Mouse (Mus musculus): ENCODE measurements around the gene Olfr998. TPM values are rescaled to one million over a fixed set of nuclear protein-coding genes. Genes with fewer than 3 reads are reported as not detected.
"Not testable (repeated sequence)": the region's sequence is repeated elsewhere in the genome, so short reads cannot be mapped to it uniquely, and the experiment has no call there.

Olfr998 gene
- not detected in 2 replicates for polyA plus RNA-seq (2015; fragmentation: Nextera tagmentation; extraction: Ambion mirVana)

DNA sequence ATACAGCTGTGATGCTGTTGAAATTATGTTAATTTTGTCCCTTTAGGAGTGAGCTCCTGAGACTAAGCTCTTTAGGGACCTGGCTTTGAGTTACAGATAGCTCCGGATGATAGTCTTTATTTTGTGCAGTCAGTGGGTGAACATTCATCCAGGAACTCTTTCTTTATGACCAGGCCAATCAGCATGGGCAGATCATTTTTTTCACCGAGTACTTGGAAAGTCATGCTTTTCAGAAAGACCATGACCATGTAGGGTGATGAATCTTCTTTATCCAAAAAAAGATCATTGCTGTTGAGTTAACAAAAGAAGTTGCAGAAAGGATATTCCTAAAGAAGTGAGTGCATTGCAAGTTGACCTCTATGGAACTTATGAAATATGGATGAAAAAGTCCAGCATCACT, at the start of gene Olfr998:
Olfr998 (plus strand) TSS at position 301 of the 400 bp plus-strand sequence.
- H3K4me2 ChIP-seq; H3K36me3 ChIP-seq; H3K4me3 ChIP-seq (replicated peaks); H3K4me1 ChIP-seq; H3K27me3 ChIP-seq; H3K9me3 ChIP-seq (replicated peaks); ATAC-seq (replicated peaks; ENCODE audit: low FRiP score); H3K27ac ChIP-seq; H3K9ac ChIP-seq: not testable (repeated sequence)
- WGBS, result 86% methylated on average over 2 of the region's 2 CpGs

GRCm38 (mm10) chr2:85554806-85555205, 33.9 kb upstream of the Olfr998 start:
- H3K4me2 ChIP-seq, result no peak overlapping the region
- WGBS, result 61% methylated on average over 1 of the region's 1 CpGs
- H3K4me1 ChIP-seq, result no peaks in the 10 kb centered on the region
- H3K9me3 ChIP-seq (replicated peaks), result no peaks in the 10 kb centered on the region
- no peak overlapping the region for H3K9ac ChIP-seq
- H3K36me3 ChIP-seq, result no peaks in the 10 kb centered on the region
- ATAC-seq (replicated peaks; ENCODE audit: low FRiP score), result no peak
- H3K4me3 ChIP-seq (replicated peaks), result no peak overlapping the region
- H3K27me3 ChIP-seq, result no peaks in the 10 kb centered on the region
- no peak overlapping the region for H3K27ac ChIP-seq

- no peaks in the 10 kb centered on the region for H3K36me3 ChIP-seq
- no peak overlapping the region for H3K4me3 ChIP-seq (replicated peaks)
- no peaks in the 10 kb centered on the region for H3K9me3 ChIP-seq (replicated peaks)
- no peak overlapping the region for H3K4me2 ChIP-seq
- H3K27me3 ChIP-seq, result no peaks in the 10 kb centered on the region
- H3K27ac ChIP-seq, result no peak overlapping the region
- WGBS, result 50% methylated on average over 4 of the region's 4 CpGs
- no peaks in the 10 kb centered on the region for H3K4me1 ChIP-seq
- ATAC-seq (replicated peaks; ENCODE audit: low FRiP score), result no peak
- H3K9ac ChIP-seq, result no peak overlapping the region
Measured at GRCm38 (mm10) chr2:85560226-85560625, 28.5 kb upstream of the Olfr998 start.

- no peak overlapping the region for H3K4me3 ChIP-seq (replicated peaks)
- H3K27ac ChIP-seq, result no peak overlapping the region
- H3K36me3 ChIP-seq, result no peaks in the 10 kb centered on the region
- no peaks in the 10 kb centered on the region for H3K4me1 ChIP-seq
- H3K4me2 ChIP-seq, result no peak overlapping the region
- no peaks in the 10 kb centered on the region for H3K9me3 ChIP-seq (replicated peaks)
- 26% methylated on average over 4 of the region's 4 CpGs for whole genome bisulfite sequencing
- no peak overlapping the region for H3K9ac ChIP-seq
- 0 out of 2 replicates have a peak, but pooled peaks have one; percentile 58 for ATAC-seq (replicated peaks; ENCODE audit: low FRiP score)
- no peaks in the 10 kb centered on the region for H3K27me3 ChIP-seq
Measured at GRCm38 (mm10) chr2:85561187-85561586, 27.6 kb upstream of the Olfr998 start.

- H3K4me3 ChIP-seq (replicated peaks), result no peak within 1 kb of the TSS
- H3K9ac ChIP-seq, result no peak within 1 kb of the TSS
- no peaks in the 10 kb centered on the region for H3K9me3 ChIP-seq (replicated peaks)
- no peak within 1 kb of the TSS for H3K4me2 ChIP-seq
- no peaks in the 10 kb centered on the region for H3K4me1 ChIP-seq
- no peaks in the 10 kb centered on the region for H3K27me3 ChIP-seq
- H3K27ac ChIP-seq, result no peak within 1 kb of the TSS
- no peak for ATAC-seq (replicated peaks; ENCODE audit: low FRiP score)
- no peaks in the 10 kb centered on the region for H3K36me3 ChIP-seq
Measured at GRCm38 (mm10) chr2:85578915-85579314, 9.8 kb upstream of the Olfr998 start, which contains the start of gene Olfr996. Gene Olfr996, plus strand, starts transcription at chr2:85579215.

- Histone ChIP-seq H3K9ac (no peak within 1 kb of the TSS), H3K36me3 (no peaks in the 10 kb centered on the region), H3K27ac (no peak within 1 kb of the TSS), H3K4me2 (no peak within 1 kb of the TSS), H3K4me3 (replicated peaks) (no peak within 1 kb of the TSS), H3K4me1 (no peaks in the 10 kb centered on the region), H3K9me3 (replicated peaks) (no peaks in the 10 kb centered on the region), H3K27me3 (no peaks in the 10 kb centered on the region)
- WGBS, result 61% methylated on average over 1 of the region's 1 CpGs
- ATAC-seq (replicated peaks; ENCODE audit: low FRiP score), result no peak
Measured at GRCm38 (mm10) chr2:85611803-85612202, 23.1 kb downstream of the Olfr998 start, which contains the start of gene Olfr1000. Gene Olfr1000, minus strand, starts transcription at chr2:85611903.

Other genes with a start within 250 kb of the Olfr998 start
- gene Olfr987, start 249.6 kb upstream of the Olfr998 start, polyA plus RNA-seq (2015; fragmentation: Nextera tagmentation; extraction: Ambion mirVana), result not detected in 2 replicates
- gene Olfr988, start 225.7 kb upstream of the Olfr998 start, polyA plus RNA-seq (2015; fragmentation: Nextera tagmentation; extraction: Ambion mirVana), result not detected in 2 replicates
- gene Olfr992, start 179.5 kb upstream of the Olfr998 start, polyA plus RNA-seq (2015; fragmentation: Nextera tagmentation; extraction: Ambion mirVana), result not detected in 2 replicates
- not detected in 2 replicates for gene Olfr993, start 174.1 kb upstream of the Olfr998 start, polyA plus RNA-seq (2015; fragmentation: Nextera tagmentation; extraction: Ambion mirVana)
- gene Olfr994, start 152.5 kb upstream of the Olfr998 start, polyA plus RNA-seq (2015; fragmentation: Nextera tagmentation; extraction: Ambion mirVana), result not detected in 2 replicates
- not detected in 2 replicates for gene Olfr995, start 145.3 kb upstream of the Olfr998 start, polyA plus RNA-seq (2015; fragmentation: Nextera tagmentation; extraction: Ambion mirVana)
- 0.15 TPM in 1 of 2 replicates, not detected in the other for gene 4833423E24Rik, start 69.9 kb upstream of the Olfr998 start, polyA plus RNA-seq (2015; fragmentation: Nextera tagmentation; extraction: Ambion mirVana)
- gene Olfr996, start 9.7 kb upstream of the Olfr998 start, polyA plus RNA-seq (2015; fragmentation: Nextera tagmentation; extraction: Ambion mirVana), result not detected in 2 replicates
- not detected in 2 replicates for gene Olfr1000, start 23.0 kb downstream of the Olfr998 start, polyA plus RNA-seq (2015; fragmentation: Nextera tagmentation; extraction: Ambion mirVana)
- not detected in 2 replicates for gene Olfr1002, start 61.8 kb downstream of the Olfr998 start, polyA plus RNA-seq (2015; fragmentation: Nextera tagmentation; extraction: Ambion mirVana)
- gene Olfr154, start 75.5 kb downstream of the Olfr998 start, polyA plus RNA-seq (2015; fragmentation: Nextera tagmentation; extraction: Ambion mirVana), result not detected in 2 replicates
- gene Olfr1006, start 89.8 kb downstream of the Olfr998 start, polyA plus RNA-seq (2015; fragmentation: Nextera tagmentation; extraction: Ambion mirVana), result not detected in 2 replicates
- gene Olfr1008, start 100.5 kb downstream of the Olfr998 start, polyA plus RNA-seq (2015; fragmentation: Nextera tagmentation; extraction: Ambion mirVana), result not detected in 2 replicates
- not detected in 2 replicates for gene Olfr1009, start 126.5 kb downstream of the Olfr998 start, polyA plus RNA-seq (2015; fragmentation: Nextera tagmentation; extraction: Ambion mirVana)
- gene Olfr1012, start 173.8 kb downstream of the Olfr998 start, polyA plus RNA-seq (2015; fragmentation: Nextera tagmentation; extraction: Ambion mirVana), result not detected in 2 replicates
- gene Olfr1013, start 178.2 kb downstream of the Olfr998 start, polyA plus RNA-seq (2015; fragmentation: Nextera tagmentation; extraction: Ambion mirVana), result not detected in 2 replicates
- not detected in 2 replicates for gene Olfr1014, start 183.8 kb downstream of the Olfr998 start, polyA plus RNA-seq (2015; fragmentation: Nextera tagmentation; extraction: Ambion mirVana)
- not detected in 2 replicates for gene Olfr1015, start 193.1 kb downstream of the Olfr998 start, polyA plus RNA-seq (2015; fragmentation: Nextera tagmentation; extraction: Ambion mirVana)
- gene Olfr1016, start 213.6 kb downstream of the Olfr998 start, polyA plus RNA-seq (2015; fragmentation: Nextera tagmentation; extraction: Ambion mirVana), result not detected in 2 replicates
- not detected in 2 replicates for gene Olfr1018, start 229.5 kb downstream of the Olfr998 start, polyA plus RNA-seq (2015; fragmentation: Nextera tagmentation; extraction: Ambion mirVana)

Data from kidney, embryonic 15.5 days (tissue).